Mouse (Mus musculus) heart, postnatal 0 days (tissue): ENCODE measurements at regions not wholly inside any gene's neighbourhood (a gene's known extent, or its start where the extent isn't known, plus 50 kb on each side); places are given as distances from the start of the nearest gene placed in this dataset.

Experiments used
- ATAC-seq: fragments of 200-750 bp; cut with Nextera tagmentation; 2 replicates; pipeline ENCODE4 v1.8.0; 2017; ENCODE audit warnings: low read depth, moderate number of reproducible peaks, moderate library complexity; ENCODE audit not compliant: insufficient read depth
- DNase-seq: peaks from one replicate; pipeline ENCODE4 v3.0.0-alpha.2; 2016; ENCODE audit warnings: low spot score
- H3K27ac ChIP-seq: fragments of 300-500 bp; sonication (generic); 2 replicates; pipeline ENCODE4 v1.5.1; 2014; ENCODE audit warnings: low read depth, mild to moderate bottlenecking
- H3K27me3 ChIP-seq: fragments of 300-500 bp; sonication (generic); 2 replicates; pipeline ENCODE4 v1.6.1; 2014; ENCODE audit warnings: low read length, mixed read lengths; ENCODE audit not compliant: control insufficient read depth, insufficient read depth
- H3K36me3 ChIP-seq: fragments of 300-500 bp; sonication (generic); replicated peaks from 2 replicates; pipeline ENCODE4 v1.6.1; 2014; ENCODE audit warnings: low read length, mixed read lengths; ENCODE audit not compliant: control insufficient read depth, insufficient read depth
- H3K4me1 ChIP-seq: fragments of 300-500 bp; sonication (generic); 2 replicates; pipeline ENCODE4 v1.6.1; 2014; ENCODE audit warnings: antibody characterized with exemption; ENCODE audit not compliant: control insufficient read depth, insufficient read depth
- H3K4me2 ChIP-seq: fragments of 300-500 bp; sonication (generic); 2 replicates; pipeline ENCODE4 v1.6.1; 2014; ENCODE audit warnings: low read depth, mild to moderate bottlenecking, low read length, moderate library complexity
- H3K4me3 ChIP-seq: fragments of 300-500 bp; sonication (generic); 2 replicates; pipeline ENCODE4 v1.5.1; 2014; ENCODE audit warnings: low read depth, low read length
- H3K9ac ChIP-seq: fragments of 300-500 bp; sonication (generic); replicated peaks from 2 replicates; pipeline ENCODE4 v1.6.1; 2014; ENCODE audit warnings: low read depth, low read length, mixed read lengths
- H3K9me3 ChIP-seq: fragments of 300-500 bp; sonication (generic); replicated peaks from 2 replicates; pipeline ENCODE4 v1.6.1; 2016; ENCODE audit warnings: low read length; ENCODE audit not compliant: control insufficient read depth
- CTCF ChIP-seq: IDR thresholded peaks from 2 replicates; pipeline ENCODE4 v1.5.1; 2016; ENCODE audit warnings: antibody characterized with exemption, control low read depth, low read depth
- EP300 ChIP-seq: IDR thresholded peaks from 2 replicates; pipeline ENCODE4 v1.6.1; 2016; ENCODE audit warnings: antibody characterized with exemption, low read depth
- WGBS: fragments of 180-500 bp; shearing (Covaris S2); extraction: QIAGEN DNeasy Blood & Tissue Kit; methylation state at CpG from one replicate; pipeline ENCODE4 v1.1.7; 2014; 5-methylcytosine and 5-hydroxymethylcytosine counted together

DNA sequence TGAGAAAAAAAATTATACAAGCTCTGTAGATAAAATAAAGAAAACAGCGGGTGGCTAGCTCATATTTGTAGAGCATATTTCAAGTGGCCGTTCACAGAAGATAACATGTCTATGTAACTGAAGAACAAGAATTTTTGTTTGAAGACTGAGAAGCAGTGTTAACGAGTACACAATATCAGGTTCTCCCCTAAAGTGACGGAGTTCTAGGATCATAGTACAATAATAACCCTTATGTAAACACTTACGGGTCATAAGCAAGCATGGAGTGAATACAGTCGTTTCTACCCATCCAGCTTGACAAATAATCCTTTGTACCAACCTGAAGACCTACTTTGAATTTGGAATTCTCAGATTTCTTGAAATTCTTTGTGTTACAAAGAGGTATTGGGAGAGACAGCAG, 64.9 kb upstream of the Kcnj16 start:
- Histone ChIP-seq H3K4me1 (no peaks in the 10 kb centered on the region), H3K27ac (no peak overlapping the region), H3K27me3 (no peaks in the 10 kb centered on the region), H3K9ac (no peak overlapping the region), H3K4me2 (no peak overlapping the region), H3K9me3 (no peaks in the 10 kb centered on the region), H3K36me3 (no peaks in the 10 kb centered on the region), H3K4me3 (no peak overlapping the region)
- WGBS = 68% methylated on average over 6 of the region's 6 CpGs
- ATAC-seq (no peak), DNase-seq (no peak)
- TF ChIP-seq CTCF (no peak), EP300 (no peak)
